Mouse (Mus musculus) lung, embryonic 14.5 days (tissue): Measurements from ENCODE around the gene Lbr. TPM values are rescaled to one million over a fixed set of nuclear protein-coding genes. Genes with fewer than 3 reads are reported as not detected.

Source experiments
- ATAC-seq: fragments of 200-750 bp; cut with Nextera tagmentation; 2 replicates; pipeline ENCODE4 v1.8.0; 2017; ENCODE audit warnings: mild to moderate bottlenecking, moderate TSS enrichment, moderate library complexity; ENCODE audit not compliant: insufficient read depth
- DNase-seq: peaks from one replicate; pipeline ENCODE4 v3.0.0-alpha.2; 2015
- H3K27ac ChIP-seq: fragments of 300-500 bp; sonication (generic); 2 replicates; pipeline ENCODE4 v1.5.1; 2014; ENCODE audit warnings: low read depth, mild to moderate bottlenecking, moderate library complexity
- H3K27me3 ChIP-seq: fragments of 300-500 bp; sonication (generic); 2 replicates; pipeline ENCODE4 v1.6.1; 2014; ENCODE audit warnings: low read length, control low read depth; ENCODE audit not compliant: insufficient read depth
- H3K36me3 ChIP-seq: fragments of 300-500 bp; sonication (generic); 2 replicates; pipeline ENCODE4 v1.6.1; 2014; ENCODE audit warnings: control low read depth; ENCODE audit not compliant: insufficient read depth
- H3K4me1 ChIP-seq: fragments of 300-500 bp; sonication (generic); 2 replicates; pipeline ENCODE4 v1.6.1; 2014; ENCODE audit warnings: antibody characterized with exemption, control low read depth; ENCODE audit not compliant: insufficient read depth
- H3K4me2 ChIP-seq: fragments of 300-500 bp; sonication (generic); 2 replicates; pipeline ENCODE4 v1.6.1; 2014; ENCODE audit warnings: mild to moderate bottlenecking
- H3K4me3 ChIP-seq: fragments of 300-500 bp; sonication (generic); 2 replicates; pipeline ENCODE4 v1.5.1; 2014; ENCODE audit warnings: low read depth, low read length
- H3K9ac ChIP-seq: fragments of 300-500 bp; sonication (generic); 2 replicates; pipeline ENCODE4 v1.6.1; 2014
- H3K9me3 ChIP-seq: fragments of 300-500 bp; sonication (generic); 2 replicates; pipeline ENCODE4 v1.6.1; 2016; ENCODE audit warnings: low read depth, low read length, control low read depth
- CTCF ChIP-seq: IDR thresholded peaks from 2 replicates; pipeline ENCODE4 v1.5.1; 2016; ENCODE audit warnings: antibody characterized with exemption, low read depth
- WGBS: fragments of 180-500 bp; shearing (Covaris S2); extraction: QIAGEN DNeasy Blood & Tissue Kit; methylation state at CpG from one replicate; pipeline ENCODE4 v1.1.7; 2014; 5-methylcytosine and 5-hydroxymethylcytosine counted together
- polyA plus RNA-seq: library from polyadenylated mRNA; unstranded; fragments of >200 nt; fragmentation: Nextera tagmentation; extraction: Ambion mirVana; gene quantifications from 2 replicates; pipeline ENCODE4 v1.2.1, GENCODE M21; 2014

Lbr gene
- polyA plus RNA-seq, 1 experiment from 2014 or later: 141 TPM

DNA sequence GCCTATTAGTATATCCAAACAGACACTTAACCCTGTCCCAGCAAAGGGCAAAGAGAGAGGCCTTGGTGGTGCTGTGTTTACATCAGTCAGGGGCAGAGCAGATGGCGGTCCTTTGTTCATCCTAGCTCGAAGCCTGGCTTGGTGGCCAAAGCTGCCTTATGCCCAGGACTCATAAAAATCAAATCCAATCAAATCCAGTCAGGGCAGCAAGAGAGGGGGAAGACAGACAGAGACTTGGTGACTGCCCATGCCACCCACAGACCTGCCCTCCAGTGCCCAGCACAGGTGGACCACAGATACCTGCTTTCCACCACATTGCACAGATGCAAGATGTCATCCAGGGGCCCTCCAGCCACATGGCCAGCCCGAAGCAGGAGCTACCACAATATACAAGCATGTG lies 33.8 kb upstream of the Lbr start:
- WGBS: 49% methylated on average over 3 of the region's 3 CpGs
- TF ChIP-seq CTCF: no peak
- no peak overlapping the region for H3K4me2 ChIP-seq

DNA sequence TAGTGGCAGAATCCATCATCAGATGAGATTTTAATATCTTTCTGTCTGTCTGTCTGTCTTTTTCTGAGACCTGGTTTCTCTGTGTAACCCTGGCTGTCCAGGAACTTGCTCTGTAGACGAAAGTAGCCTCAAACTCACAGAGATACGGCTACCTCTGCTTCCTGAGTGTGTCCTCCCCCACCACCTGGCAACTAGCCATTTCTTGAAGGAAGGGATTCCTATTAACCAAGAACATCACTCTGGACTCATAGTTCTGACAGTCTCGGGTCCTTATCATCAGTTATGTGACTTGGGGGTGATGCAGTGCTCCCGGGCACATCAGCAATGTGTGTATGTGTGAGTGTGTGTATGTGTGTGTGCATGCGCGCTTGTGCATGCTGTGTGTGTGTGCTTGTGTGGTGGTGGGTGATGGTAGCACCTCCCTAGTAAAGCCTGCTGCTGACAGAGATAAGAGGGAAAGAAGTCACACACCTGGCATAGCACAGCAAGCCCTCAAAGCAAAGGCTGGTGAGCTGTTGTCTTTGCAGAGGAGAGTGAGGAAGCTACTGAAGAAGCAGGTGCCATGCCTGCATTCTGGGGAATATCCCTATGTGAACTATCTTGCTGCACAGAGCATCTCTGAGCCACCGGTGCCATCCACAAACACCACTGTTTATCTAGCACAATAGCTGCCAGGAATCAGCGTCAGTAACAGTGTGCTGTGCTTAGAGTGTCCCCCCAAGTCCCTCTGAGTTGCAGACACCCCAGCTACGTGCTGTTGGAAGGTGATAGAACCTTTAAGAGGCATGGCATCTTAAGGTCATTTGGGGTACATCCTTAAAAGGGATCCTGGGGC lies 30.5 kb upstream of the Lbr start:
- ATAC-seq (no peak), DNase-seq (no peak)
- no peak overlapping the region for H3K4me2 ChIP-seq
- H3K9ac ChIP-seq: no peak overlapping the region
- no peaks in the 10 kb centered on the region for H3K36me3 ChIP-seq
- H3K27ac ChIP-seq: no peak overlapping the region
- no peaks in the 10 kb centered on the region for H3K9me3 ChIP-seq
- TF ChIP-seq CTCF: no peak
- H3K4me3 ChIP-seq: no peak overlapping the region
- no peaks in the 10 kb centered on the region for H3K27me3 ChIP-seq
- WGBS: 56% methylated on average over 9 of the region's 9 CpGs
- H3K4me1 ChIP-seq: no peaks in the 10 kb centered on the region

More for the DNA sequence above, 33.8 kb upstream of the Lbr start:
- no peak overlapping the region for H3K9ac ChIP-seq
- no peaks in the 10 kb centered on the region for H3K4me1 ChIP-seq
- DNase-seq (no peak), ATAC-seq (no peak)
- no peaks in the 10 kb centered on the region for H3K27me3 ChIP-seq
- no peak overlapping the region for H3K27ac ChIP-seq
- H3K4me3 ChIP-seq: no peak overlapping the region
- no peaks in the 10 kb centered on the region for H3K36me3 ChIP-seq
- no peaks in the 10 kb centered on the region for H3K9me3 ChIP-seq

DNA sequence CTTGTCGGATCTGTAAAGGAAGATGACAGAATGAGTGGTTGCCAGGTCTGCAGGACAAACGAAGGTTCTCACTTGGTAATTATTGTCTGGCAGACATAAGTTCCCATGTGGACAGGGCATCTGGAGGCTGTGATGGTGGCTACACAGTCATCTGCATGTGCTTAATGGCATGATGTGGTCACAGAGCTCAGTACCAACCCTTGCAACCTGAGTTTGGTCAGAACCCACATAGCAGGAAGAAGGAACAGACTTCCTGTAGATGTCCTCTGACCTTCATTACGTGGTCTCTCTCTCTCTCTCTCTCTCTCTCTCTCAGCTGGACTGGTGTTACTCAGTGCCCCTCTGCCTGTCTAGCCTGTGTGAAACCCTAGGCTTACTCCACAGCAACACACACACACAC lies 29.8 kb upstream of the Lbr start:
- H3K27me3 ChIP-seq: no peaks in the 10 kb centered on the region
- no peaks in the 10 kb centered on the region for H3K36me3 ChIP-seq
- TF ChIP-seq CTCF: no peak
- H3K9me3 ChIP-seq: no peaks in the 10 kb centered on the region
- H3K4me2 ChIP-seq: no peak overlapping the region
- H3K27ac ChIP-seq: no peak overlapping the region
- DNase-seq (no peak), ATAC-seq (no peak)
- H3K9ac ChIP-seq: no peak overlapping the region
- 65% methylated on average over 3 of the region's 3 CpGs for WGBS
- H3K4me3 ChIP-seq: no peak overlapping the region
- H3K4me1 ChIP-seq: no peaks in the 10 kb centered on the region

DNA sequence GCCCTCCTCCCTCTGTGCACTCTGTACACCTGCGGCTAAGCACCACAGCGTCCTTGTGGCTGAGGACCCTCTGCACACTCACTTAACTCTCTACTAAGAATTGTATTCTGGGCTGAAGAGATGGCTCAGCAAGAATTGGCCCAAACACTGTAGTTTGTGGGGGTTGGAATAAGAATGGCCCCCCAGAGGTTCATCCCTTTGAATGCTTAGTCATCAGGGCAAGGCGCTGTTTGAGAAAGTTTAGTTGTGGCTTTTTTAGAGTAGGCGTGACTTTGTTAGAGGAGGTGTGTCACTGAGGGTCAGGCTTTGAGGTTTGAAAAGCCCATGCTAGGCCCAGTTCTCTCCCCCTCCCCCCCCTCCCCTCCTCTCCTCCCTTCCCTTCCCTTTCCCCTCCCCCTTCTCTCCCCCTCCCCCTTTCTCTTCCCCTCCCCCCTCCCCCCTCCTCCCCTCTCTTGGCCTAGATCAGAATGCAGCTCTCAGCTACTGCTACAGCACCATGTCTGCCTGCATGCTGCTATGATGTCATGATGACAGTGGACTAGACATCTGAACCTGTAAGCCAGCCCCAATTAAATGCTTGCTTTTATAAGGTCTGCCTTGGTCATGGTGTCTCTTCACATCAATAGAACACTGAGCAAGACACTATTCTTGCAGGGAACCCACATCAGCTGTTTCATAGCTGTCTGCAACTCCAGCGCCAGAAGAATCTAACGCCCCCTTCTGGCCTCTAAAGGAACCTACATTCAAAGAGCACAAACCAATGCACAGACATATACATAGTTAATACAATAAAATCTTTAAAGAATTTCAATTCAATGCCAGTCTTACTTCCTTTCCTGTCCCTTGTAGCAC lies 23.8 kb upstream of the Lbr start:
- H3K9ac ChIP-seq: no peak overlapping the region
- 75% methylated on average over 6 of the region's 6 CpGs for WGBS
- DNase-seq (no peak), ATAC-seq (no peak)
- H3K27ac ChIP-seq: no peak overlapping the region
- H3K27me3 ChIP-seq: no peaks in the 10 kb centered on the region
- no peaks in the 10 kb centered on the region for H3K4me1 ChIP-seq
- H3K4me2 ChIP-seq: no peak overlapping the region
- no peak for TF ChIP-seq CTCF
- no peaks in the 10 kb centered on the region for H3K9me3 ChIP-seq
- no peak overlapping the region for H3K4me3 ChIP-seq
- H3K36me3 ChIP-seq: no peaks in the 10 kb centered on the region

DNA sequence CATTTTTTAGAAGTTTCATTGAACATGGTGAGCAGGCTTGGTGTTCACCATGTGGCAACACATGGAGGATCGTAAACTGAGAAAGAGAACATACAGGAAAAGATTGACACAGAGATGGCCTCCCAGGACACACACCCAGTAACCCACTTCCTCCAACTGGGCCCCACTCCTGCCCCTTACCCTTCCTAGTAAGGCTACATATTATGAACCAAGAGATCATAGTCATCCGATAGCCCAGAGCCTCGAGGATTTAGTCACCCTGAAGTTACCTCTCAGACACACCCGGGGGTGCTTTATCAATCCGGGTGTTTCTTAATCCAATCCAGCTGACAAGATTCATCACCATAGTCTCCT lies 23.0 kb upstream of the Lbr start:
- 67% methylated on average over 5 of the region's 5 CpGs for WGBS
- H3K9me3 ChIP-seq: no peaks in the 10 kb centered on the region
- TF ChIP-seq CTCF: no peak
- no peak overlapping the region for H3K9ac ChIP-seq
- H3K36me3 ChIP-seq: no peaks in the 10 kb centered on the region
- ATAC-seq (no peak), DNase-seq (no peak)
- H3K4me3 ChIP-seq: no peak overlapping the region
- no peaks in the 10 kb centered on the region for H3K27me3 ChIP-seq
- no peak overlapping the region for H3K27ac ChIP-seq
- no peaks in the 10 kb centered on the region for H3K4me1 ChIP-seq
- no peak overlapping the region for H3K4me2 ChIP-seq

DNA sequence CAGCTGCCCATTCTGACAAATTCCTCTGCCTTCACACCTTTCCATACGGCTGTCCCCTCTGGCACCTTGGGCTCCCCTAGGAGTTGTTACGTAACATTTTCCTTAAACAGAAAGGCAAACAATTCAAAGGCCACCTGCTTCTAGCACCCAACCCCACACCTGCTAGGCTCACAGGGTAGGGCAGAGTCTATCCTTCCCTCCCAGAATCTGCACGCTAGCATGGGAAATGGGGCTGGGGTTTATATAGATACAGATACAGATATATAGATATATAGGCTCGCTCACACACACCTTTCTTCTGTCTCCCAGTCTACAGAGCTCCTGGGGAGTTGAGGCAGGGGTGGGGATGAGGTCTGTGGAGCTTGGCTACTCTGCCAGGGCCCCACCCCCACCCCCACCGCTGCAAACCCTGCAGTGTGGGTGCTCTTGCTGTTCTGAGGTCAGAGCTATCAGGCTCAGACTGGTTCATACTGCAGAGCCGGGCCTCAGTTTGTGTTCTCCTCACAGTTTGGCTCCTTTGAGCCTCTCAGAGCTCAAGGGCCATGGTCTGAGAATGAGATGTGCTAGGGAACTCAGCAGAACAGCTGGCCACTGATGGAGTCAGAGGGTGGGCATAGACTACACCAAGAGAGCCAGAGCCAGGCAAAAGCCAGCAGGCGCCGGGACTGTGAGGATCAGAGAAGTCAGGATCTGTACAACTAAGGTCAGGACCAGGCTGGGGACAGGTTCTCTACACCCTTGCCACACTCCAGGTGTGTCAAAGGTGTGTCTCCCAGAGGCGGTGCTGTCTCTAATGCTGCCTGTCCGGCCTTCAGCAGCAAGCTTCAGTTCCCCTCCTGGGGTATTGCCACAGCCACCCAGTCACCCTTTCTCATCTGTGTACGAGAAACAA lies 22.4 kb upstream of the Lbr start:
- Histone ChIP-seq H3K4me1 (no peaks in the 10 kb centered on the region), H3K9me3 (no peaks in the 10 kb centered on the region), H3K27me3 (no peaks in the 10 kb centered on the region), H3K4me3 (no peak overlapping the region), H3K27ac (no peak overlapping the region), H3K4me2 (no peak overlapping the region), H3K36me3 (no peaks in the 10 kb centered on the region), H3K9ac (no peak overlapping the region)
- ATAC-seq (0 out of 2 replicates have a peak, but pooled peaks have one; percentile 7), DNase-seq (no peak)
- no peak for TF ChIP-seq CTCF
- WGBS: 61% methylated on average over 11 of the region's 11 CpGs
